Mouse (Mus musculus) stomach, embryonic 14.5 days (tissue): Measurements from ENCODE around the gene Znrf1. TPM values are rescaled to one million over a fixed set of nuclear protein-coding genes. Genes with fewer than 3 reads are reported as not detected.

Experiments
- ATAC-seq: fragments of 200-750 bp; cut with Nextera tagmentation; 2 replicates; pipeline ENCODE4 v1.8.0; 2017; ENCODE audit warnings: low read depth, moderate TSS enrichment; ENCODE audit not compliant: insufficient number of reproducible peaks, insufficient read depth, low FRiP score
- H3K27ac ChIP-seq: fragments of 300-500 bp; sonication (generic); 2 replicates; pipeline ENCODE4 v1.5.1; 2014; ENCODE audit warnings: mild to moderate bottlenecking, low read length, moderate library complexity, mixed read lengths
- H3K27me3 ChIP-seq: fragments of 300-500 bp; sonication (generic); 2 replicates; pipeline ENCODE4 v1.6.1; 2014; ENCODE audit warnings: low read length, control low read depth, mixed read lengths; ENCODE audit not compliant: control insufficient read depth, insufficient read depth
- H3K36me3 ChIP-seq: fragments of 300-500 bp; sonication (generic); 2 replicates; pipeline ENCODE4 v1.6.1; 2014; ENCODE audit warnings: mild to moderate bottlenecking, control low read depth, low read length, moderate library complexity, mixed read lengths; ENCODE audit not compliant: control insufficient read depth, insufficient read depth
- H3K4me1 ChIP-seq: fragments of 300-500 bp; sonication (generic); 2 replicates; pipeline ENCODE4 v1.6.1; 2014; ENCODE audit warnings: low read length, control low read depth, mixed read lengths; ENCODE audit not compliant: control insufficient read depth, insufficient read depth
- H3K4me2 ChIP-seq: fragments of 300-500 bp; sonication (generic); replicated peaks from 2 replicates; pipeline ENCODE4 v1.6.1; 2014; ENCODE audit warnings: low read depth, low read length, control low read depth
- H3K4me3 ChIP-seq: fragments of 300-500 bp; sonication (generic); 2 replicates; pipeline ENCODE4 v1.5.1; 2014; ENCODE audit warnings: low read depth, low read length, control low read depth
- H3K9ac ChIP-seq: fragments of 300-500 bp; sonication (generic); replicated peaks from 2 replicates; pipeline ENCODE4 v1.6.1; 2014; ENCODE audit warnings: low read depth, mild to moderate bottlenecking, control low read depth, low read length, moderate library complexity, mixed read lengths
- H3K9me3 ChIP-seq: fragments of 300-500 bp; sonication (generic); 2 replicates; pipeline ENCODE4 v1.6.1; 2016; ENCODE audit warnings: low read depth, low read length, control low read depth; ENCODE audit not compliant: control insufficient read depth
- WGBS: fragments of 180-500 bp; shearing (Covaris S2); extraction: QIAGEN DNeasy Blood & Tissue Kit; methylation state at CpG from one replicate; pipeline ENCODE4 v1.1.7; 2014; 5-methylcytosine and 5-hydroxymethylcytosine counted together
- polyA plus RNA-seq: library from polyadenylated mRNA; unstranded; fragments of >200 nt; fragmentation: Nextera tagmentation; extraction: Ambion mirVana; gene quantifications from 2 replicates; pipeline ENCODE4 v1.2.1, GENCODE M21; 2014

The Znrf1 gene
- polyA plus RNA-seq, 1 experiment from 2014 or later: 37.7 TPM

GRCm38 (mm10) chr8:111550002-111550870 is 14.3 kb downstream of the Znrf1 start:
- ATAC-seq: no peak
- Histone ChIP-seq H3K4me2 (no peak overlapping the region), H3K27ac (peak overlapping the region; percentile 33; the same call in 1 of the 2 replicates)

GRCm38 (mm10) chr8:111551511-111552130 is 15.7 kb downstream of the Znrf1 start:
- WGBS: 76% methylated on average over 8 of the region's 8 CpGs
- Histone ChIP-seq H3K4me2 (no peak overlapping the region), H3K27me3 (no peaks in the 10 kb centered on the region), H3K27ac (no peak overlapping the region), H3K9ac (no peak overlapping the region), H3K4me1 (peaks cover 7% of the 10 kb centered on the region; the same call in 1 of the 2 replicates), H3K9me3 (no peaks in the 10 kb centered on the region), H3K36me3 (peaks cover 3% of the 10 kb centered on the region; the same call in 1 of the 2 replicates), H3K4me3 (no peak overlapping the region)
- no peak for ATAC-seq

More at GRCm38 (mm10) chr8:111550002-111550870, 14.3 kb downstream of the Znrf1 start:
- H3K4me3 ChIP-seq: no peak overlapping the region
- H3K4me1 ChIP-seq: peaks cover 5% of the 10 kb centered on the region; the same call in 1 of the 2 replicates
- no peaks in the 10 kb centered on the region for H3K27me3 ChIP-seq
- WGBS: 70% methylated on average over 9 of the region's 9 CpGs
- no peaks in the 10 kb centered on the region for H3K9me3 ChIP-seq
- no peak overlapping the region for H3K9ac ChIP-seq
- peaks cover 3% of the 10 kb centered on the region; the same call in 1 of the 2 replicates for H3K36me3 ChIP-seq

GRCm38 (mm10) chr8:111561824-111562223 is 25.9 kb downstream of the Znrf1 start:
- H3K9me3 ChIP-seq: no peaks in the 10 kb centered on the region
- ATAC-seq: no peak
- H3K4me1 ChIP-seq: peaks cover 9% of the 10 kb centered on the region; the same call in 1 of the 2 replicates
- no peak overlapping the region for H3K4me2 ChIP-seq
- no peak overlapping the region for H3K9ac ChIP-seq
- no peaks in the 10 kb centered on the region for H3K27me3 ChIP-seq
- no peaks in the 10 kb centered on the region for H3K36me3 ChIP-seq
- H3K4me3 ChIP-seq: no peak overlapping the region
- 85% methylated on average over 4 of the region's 4 CpGs for WGBS
- no peak overlapping the region for H3K27ac ChIP-seq

GRCm38 (mm10) chr8:111562274-111562803 is 26.4 kb downstream of the Znrf1 start:
- ATAC-seq: no peak
- H3K27me3 ChIP-seq: no peaks in the 10 kb centered on the region
- no peak overlapping the region for H3K4me2 ChIP-seq
- H3K4me3 ChIP-seq: no peak overlapping the region
- peaks cover 12% of the 10 kb centered on the region; the same call in 1 of the 2 replicates for H3K4me1 ChIP-seq
- no peaks in the 10 kb centered on the region for H3K9me3 ChIP-seq
- no peak overlapping the region for H3K27ac ChIP-seq
- no peak overlapping the region for H3K9ac ChIP-seq
- H3K36me3 ChIP-seq: no peaks in the 10 kb centered on the region
- 89% methylated on average over 5 of the region's 5 CpGs for WGBS

- peaks cover 19% of the 10 kb centered on the region; the same call in 1 of the 2 replicates for H3K4me1 ChIP-seq
- H3K4me3 ChIP-seq: no peak overlapping the region
- H3K9me3 ChIP-seq: no peaks in the 10 kb centered on the region
- WGBS: 87% methylated on average over 5 of the region's 5 CpGs
- no peak for ATAC-seq
- H3K36me3 ChIP-seq: no peaks in the 10 kb centered on the region
- no peaks in the 10 kb centered on the region for H3K27me3 ChIP-seq
- H3K4me2 ChIP-seq: no peak overlapping the region
- H3K9ac ChIP-seq: no peak overlapping the region
- no peak overlapping the region for H3K27ac ChIP-seq
Measured at GRCm38 (mm10) chr8:111563075-111563474, 27.2 kb downstream of the Znrf1 start.

GRCm38 (mm10) chr8:111563687-111564086 is 27.8 kb downstream of the Znrf1 start:
- Histone ChIP-seq H3K9me3 (no peaks in the 10 kb centered on the region), H3K27me3 (no peaks in the 10 kb centered on the region), H3K4me1 (peaks cover 18% of the 10 kb centered on the region; the same call in 1 of the 2 replicates), H3K36me3 (no peaks in the 10 kb centered on the region), H3K27ac (no peak overlapping the region), H3K4me3 (no peak overlapping the region), H3K4me2 (no peak overlapping the region), H3K9ac (no peak overlapping the region)
- WGBS: 88% methylated on average over 4 of the region's 4 CpGs
- no peak for ATAC-seq

- no peak overlapping the region for H3K9ac ChIP-seq
- WGBS: 85% methylated on average over 2 of the region's 2 CpGs
- H3K4me1 ChIP-seq: peaks cover 18% of the 10 kb centered on the region; the same call in 1 of the 2 replicates
- H3K27me3 ChIP-seq: no peaks in the 10 kb centered on the region
- ATAC-seq: no peak
- H3K27ac ChIP-seq: no peak overlapping the region
- H3K36me3 ChIP-seq: no peaks in the 10 kb centered on the region
- no peak overlapping the region for H3K4me3 ChIP-seq
- no peak overlapping the region for H3K4me2 ChIP-seq
- no peaks in the 10 kb centered on the region for H3K9me3 ChIP-seq
Measured at GRCm38 (mm10) chr8:111564093-111564492, 28.2 kb downstream of the Znrf1 start.

GRCm38 (mm10) chr8:111565784-111566191 is 29.9 kb downstream of the Znrf1 start:
- Histone ChIP-seq H3K27ac (no peak overlapping the region), H3K4me3 (no peak overlapping the region), H3K4me2 (no peak overlapping the region), H3K4me1 (peaks cover 18% of the 10 kb centered on the region; the same call in 1 of the 2 replicates), H3K27me3 (no peaks in the 10 kb centered on the region), H3K9me3 (no peaks in the 10 kb centered on the region), H3K36me3 (no peaks in the 10 kb centered on the region), H3K9ac (no peak overlapping the region)
- ATAC-seq: 0 out of 2 replicates have a peak, but pooled peaks have one; percentile 28
- WGBS: 49% methylated on average over 5 of the region's 5 CpGs
